Mouse (Mus musculus): ENCODE results near the gene Gpr3.

Gpr3 gene

DNA sequence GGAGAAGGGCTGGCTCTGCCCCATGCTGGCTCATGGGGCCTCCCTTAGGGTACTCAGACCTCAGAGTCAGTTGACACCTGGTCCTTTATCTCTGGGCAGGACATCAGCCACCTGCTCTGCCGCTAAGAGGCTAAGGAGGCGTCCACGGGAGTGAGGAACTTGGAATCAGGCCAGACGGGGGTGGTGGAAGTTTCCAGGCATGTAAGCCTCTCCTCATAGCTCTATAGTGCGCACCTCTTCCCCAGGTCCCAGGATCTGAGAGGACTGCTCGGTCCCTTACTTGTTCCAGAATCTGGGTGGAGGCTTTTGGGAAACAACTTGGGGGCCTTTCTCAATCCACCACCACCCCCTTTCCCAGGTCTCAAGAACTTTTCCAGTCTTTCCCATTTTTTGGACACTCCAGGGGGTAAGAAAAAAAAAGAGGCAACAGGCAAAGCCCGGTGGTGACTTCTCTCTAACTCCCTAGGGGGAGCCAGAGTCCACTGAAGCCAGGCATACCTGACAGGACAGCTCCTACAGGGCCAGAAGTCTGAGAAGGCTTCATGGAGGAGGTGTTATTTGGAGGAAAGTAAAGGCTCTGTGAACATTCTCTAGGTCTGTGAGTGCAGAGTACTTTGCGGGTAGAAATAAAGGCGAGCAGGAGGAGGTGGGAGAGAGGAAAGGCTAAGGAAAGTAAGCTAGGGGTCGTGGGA is 21.1 kb upstream of the Gpr3 start:
- no peak for DNase-seq (ENCODE audit: low spot score in 2 of 2)

DNA sequence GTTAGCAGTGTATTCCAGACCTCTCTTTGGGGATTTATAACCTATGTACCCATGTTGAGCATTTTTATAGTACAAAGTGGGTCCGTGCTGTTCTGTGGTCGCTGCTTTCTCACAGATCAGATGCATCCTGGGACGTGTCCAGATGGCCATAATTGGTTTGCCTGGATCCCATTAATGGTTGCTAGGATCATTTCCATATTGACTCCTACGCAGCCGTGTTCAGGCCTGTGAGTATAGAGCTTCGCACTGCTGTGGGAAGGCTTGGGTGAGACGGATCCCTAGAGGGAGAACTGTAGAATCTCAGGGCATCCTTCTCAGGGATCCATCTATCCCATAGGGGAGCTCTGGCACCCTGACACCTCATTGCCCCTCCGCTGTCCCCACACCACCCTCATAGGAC is 17.2 kb upstream of the Gpr3 start:
- DNase-seq (ENCODE audit: low spot score in 2 of 2) = no peak

DNA sequence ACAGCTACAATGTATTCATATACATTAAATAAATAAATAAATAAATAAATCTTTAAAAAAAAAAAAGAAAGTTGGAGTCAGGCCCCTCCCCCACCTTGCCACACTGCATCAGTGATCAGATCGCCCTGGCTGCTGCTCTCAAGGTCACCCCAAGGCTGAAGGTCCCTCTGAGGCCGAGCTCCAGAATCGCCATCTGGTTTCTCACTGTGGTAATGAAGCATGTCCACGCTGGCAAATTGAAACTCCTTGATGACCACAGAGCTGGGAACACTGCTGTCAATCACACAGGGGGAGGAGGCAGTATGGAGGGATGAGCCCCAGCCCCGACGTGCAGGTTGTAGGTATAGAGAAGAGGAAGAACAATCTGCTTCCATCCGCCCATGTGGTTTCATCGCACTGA is 15.3 kb upstream of the Gpr3 start:
- DNase-seq (ENCODE audit: low spot score in 2 of 2) = no peak

DNA sequence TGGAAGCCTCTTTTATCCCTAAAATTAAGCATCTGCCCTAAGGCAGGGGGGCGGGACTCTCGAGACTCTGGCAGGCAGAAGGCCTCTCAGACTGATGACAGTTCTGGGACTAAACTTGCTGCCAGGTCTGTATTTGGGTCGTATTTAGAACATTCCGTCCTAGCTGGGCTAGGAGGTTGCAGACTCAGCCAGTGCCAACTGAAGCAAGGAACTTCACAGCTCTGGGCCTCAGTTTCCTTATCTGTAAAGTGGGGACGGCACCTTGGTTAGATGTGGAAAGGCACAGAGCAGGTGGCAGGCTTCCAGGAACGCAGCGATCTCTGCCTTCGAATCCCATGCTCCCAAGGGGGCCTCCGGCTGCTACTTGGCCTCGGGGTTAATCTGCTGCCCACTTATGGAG is 13.7 kb upstream of the Gpr3 start:
- DNase-seq (ENCODE audit: low spot score in 2 of 2) = no peak

DNA sequence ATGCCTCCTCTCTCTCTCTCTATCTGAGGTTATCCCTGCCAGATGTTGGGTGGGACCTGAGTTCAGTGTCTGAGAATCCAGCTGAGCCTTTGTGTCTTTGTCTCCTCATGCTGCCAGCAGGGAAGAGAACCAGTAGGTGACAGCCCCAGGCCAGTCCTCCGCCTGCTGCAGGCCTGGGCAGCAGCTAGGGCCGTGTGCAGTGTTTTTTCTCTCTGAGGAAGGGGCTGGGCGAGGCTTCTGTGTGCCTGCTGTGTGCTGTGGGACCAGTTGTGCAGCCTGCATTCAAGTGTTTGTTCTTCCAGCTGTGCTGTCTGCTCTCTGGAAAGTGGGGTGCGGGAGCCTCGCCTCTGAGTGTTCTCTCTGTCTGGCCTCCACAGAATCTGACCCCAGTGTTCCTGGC is 11.5 kb upstream of the Gpr3 start:
- DNase-seq (ENCODE audit: low spot score in 2 of 2) = no peak

DNA sequence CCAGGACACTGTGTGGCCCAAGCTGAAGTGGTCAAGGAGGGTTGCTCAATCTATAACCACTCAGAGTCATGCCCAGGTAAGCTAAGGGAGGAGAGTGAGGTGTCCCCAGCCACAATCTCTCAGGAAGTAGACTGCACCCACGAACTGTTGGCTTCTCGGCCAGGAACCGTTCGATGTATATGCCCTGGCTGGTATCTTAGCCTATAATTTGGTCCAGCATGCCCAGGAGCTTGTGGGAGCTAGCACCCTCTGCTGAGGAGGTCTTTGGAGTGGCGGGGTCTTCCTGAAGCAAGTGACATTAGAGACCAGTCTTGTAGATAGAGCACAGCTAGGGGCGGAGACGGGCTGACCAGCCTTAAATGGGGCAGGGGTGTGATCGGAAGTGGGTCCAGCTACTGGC is 9.4 kb upstream of the Gpr3 start:
- DNase-seq (ENCODE audit: low spot score in 2 of 2) = no peak

DNA sequence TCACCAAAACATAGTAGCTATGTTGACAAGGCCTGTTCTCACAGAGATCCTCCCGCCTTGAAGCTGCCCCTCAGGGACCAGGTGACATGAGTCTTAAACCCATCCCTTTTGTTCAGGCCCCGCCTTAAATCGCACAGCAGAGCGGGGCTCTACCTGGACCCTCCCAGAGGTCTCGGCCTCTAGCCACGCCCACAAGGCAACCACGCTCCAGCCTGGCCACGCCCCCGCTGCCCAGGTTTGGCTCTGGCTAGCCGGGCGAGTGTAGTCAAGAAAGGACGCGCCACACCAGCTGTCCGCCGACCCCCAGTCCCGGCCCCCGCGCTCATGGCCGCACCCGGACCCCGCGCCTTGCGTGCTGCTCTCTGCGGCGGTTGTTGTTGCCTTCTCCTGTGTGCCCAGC is 8.3 kb upstream of the Gpr3 start:
- no peak for DNase-seq (ENCODE audit: low spot score in 2 of 2)

DNA sequence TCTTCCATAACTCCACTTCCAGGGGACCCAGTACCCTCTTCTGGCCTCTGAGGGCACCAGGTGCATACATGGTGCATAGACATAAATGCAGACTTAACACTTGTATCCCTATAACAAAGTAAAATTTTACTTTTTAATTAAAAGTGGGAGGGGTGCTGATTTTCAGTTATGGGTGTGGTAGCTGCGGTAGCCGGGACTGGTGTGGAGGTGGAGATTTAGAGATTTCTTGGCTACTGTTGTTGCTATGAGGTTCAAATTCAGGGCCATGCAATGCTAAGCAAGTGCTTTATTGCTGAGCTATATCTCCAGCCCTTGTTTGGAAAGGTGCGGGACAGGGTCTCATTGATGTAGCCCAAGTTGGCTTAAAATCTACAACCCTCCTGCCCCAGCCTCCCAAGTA is 6.4 kb upstream of the Gpr3 start:
- no peak for DNase-seq (ENCODE audit: low spot score in 2 of 2)

DNA sequence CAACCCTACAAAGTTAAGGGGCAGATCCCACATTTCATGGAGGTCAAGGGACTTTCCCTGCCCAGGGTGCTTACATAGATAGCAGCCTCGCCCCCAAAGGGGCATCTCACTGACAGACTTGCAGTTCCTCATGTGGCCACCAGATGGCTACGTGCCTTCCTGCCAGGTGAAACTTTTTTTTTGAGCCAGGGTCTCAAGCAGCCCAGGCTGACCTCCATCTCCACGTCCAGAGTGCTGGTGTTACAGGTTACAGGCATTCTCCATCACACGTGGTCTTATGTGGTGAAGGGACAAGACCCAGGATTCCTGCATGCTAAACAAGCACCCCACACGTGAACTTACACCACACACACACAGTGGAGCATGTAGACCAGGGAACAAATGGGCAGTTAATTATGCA is 5.3 kb upstream of the Gpr3 start:
- DNase-seq (ENCODE audit: low spot score in 2 of 2) = peak; percentile 39 to 63

DNA sequence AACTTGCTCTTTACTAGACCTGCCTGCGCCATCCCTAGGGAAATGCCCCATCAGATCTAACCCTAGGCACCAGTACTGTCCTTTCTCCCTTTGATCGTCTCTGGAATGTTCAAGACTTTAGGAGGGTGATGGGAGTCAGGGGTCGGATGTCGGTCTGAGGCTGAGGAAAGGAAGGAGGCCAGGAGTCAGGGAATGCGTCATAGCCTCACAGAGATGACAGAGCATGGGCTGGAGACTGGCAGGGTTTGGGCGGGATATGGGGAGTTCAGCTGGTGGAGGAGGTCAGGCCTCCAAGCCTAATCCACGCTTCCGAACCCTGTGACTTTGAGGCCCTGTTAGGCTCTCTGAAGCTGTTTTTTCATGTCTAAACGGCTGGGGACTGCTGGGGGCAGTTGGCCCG is 1.3 kb upstream of the Gpr3 start:
- DNase-seq (ENCODE audit: low spot score in 2 of 2) = no peak

DNA sequence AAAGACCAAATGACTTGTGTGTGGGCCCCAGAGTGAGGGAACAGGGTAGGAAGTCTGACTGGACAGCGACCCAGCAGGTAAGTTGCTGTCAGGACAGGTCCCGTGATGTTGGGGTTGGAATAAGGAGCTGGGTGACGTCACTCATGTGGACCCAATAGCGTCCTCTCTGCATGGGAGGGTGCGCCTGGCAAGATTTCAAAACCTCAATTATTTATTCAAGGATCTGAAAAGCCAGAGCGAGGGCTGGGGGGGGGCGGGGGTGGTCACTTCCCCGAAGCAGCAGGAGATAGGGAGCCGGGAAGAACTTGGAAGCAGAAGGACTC is 893 bp upstream of the Gpr3 start:
- DNase-seq (ENCODE audit: low spot score in 2 of 2) = no peak

DNA sequence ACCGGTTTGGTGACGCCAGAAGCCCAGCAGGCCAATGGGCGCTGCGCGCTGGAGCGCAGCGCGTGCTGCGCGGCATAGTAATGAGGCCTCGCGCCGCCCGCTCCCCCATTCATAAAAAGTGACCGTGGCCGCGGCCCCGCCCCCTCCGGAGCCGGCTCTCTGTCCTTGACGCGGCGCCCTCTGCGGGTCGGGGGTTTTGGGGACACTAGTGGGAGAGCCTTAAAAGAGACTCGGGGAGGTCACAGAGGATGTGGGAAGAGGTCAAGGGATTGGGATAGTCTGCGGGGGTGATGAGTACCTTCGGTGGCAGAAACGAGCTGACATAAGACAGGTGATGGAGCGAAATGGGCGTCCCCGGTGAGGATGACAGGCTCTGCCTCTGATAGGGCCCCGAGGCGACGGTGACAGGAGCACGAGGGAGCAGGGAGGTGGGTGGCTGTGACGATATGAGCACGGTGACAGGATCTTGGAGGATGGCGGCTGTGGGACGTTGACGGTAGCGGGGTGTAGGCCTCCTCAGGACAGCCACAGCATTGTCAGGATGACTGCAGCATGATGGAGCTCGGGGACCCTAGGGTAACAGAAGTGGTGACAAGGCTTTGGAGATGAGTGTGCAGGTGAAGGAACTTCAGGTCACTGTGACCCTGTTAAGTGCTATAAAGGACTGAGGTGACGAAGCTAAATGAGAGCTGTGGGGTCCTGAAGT is 379 bp upstream of the Gpr3 start:
- DNase-seq (ENCODE audit: low spot score in 2 of 2) = peak; percentile 52 to 70

DNA sequence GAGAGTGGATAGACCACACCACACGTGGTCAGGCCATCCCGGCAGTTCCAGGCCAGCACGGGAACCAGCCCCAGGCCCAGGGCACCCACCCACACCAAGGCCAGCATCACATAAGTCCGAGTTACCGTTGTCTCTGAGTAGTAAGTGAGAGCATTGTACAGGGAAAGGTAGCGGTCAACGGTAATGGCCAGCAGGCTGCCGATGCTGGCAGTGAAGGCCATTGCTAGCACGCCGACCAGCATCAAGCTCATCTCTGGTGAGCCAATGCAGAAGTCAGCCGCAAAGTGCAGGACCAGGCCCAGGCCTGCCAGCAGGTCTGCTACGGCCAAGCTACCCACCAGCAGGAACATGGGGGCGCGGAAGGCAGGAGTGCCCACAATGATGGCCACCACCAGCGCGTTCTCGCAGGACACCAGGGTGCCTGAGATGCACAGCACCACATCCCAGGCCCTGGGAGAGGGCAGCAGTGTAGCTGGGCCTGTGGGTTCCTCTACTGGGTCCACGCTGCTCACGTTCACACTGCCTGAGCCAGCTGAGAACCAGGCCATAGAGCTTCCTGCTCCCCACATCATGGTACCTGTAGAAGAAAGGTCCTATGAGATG is 1.4 kb downstream of the Gpr3 start:
- DNase-seq (ENCODE audit: low spot score in 2 of 2) = no peak

DNA sequence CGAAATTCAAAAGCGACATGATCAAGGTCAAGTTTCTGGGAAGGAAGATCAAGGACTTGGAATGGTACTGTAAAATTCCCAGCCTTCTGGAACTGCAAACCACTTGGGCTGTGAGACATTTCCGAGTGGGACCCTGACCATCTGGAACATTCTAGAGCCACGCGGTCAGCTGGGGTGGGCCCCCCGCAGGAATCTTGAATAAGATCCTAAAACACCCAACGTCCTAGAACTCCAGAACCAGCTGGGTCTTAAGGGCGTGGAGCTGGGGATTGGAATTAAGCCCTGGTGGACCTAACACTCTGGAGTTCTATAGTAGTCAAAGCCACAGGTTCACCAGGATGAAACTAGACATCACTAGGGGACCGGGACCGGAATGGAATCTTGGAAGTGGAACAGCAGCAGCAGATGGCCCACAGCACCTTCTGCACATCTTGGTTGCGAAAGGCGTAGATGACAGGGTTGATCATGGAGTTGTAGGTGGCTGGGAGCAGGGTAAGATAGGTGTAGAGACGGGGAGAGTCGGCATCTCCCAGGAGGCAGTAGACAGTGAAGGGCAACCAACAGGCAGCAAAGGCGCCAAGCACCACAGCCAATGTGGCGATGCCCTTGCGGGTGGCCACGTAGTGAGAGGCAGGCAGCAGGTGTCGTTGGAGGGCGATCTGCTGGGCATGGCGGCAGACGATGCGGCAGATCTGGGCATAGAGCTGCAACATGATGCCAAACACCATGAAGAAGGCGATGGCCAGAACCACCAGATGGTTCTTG is 2.1 kb downstream of the Gpr3 start:
- no peak for DNase-seq (ENCODE audit: low spot score in 2 of 2)

DNA sequence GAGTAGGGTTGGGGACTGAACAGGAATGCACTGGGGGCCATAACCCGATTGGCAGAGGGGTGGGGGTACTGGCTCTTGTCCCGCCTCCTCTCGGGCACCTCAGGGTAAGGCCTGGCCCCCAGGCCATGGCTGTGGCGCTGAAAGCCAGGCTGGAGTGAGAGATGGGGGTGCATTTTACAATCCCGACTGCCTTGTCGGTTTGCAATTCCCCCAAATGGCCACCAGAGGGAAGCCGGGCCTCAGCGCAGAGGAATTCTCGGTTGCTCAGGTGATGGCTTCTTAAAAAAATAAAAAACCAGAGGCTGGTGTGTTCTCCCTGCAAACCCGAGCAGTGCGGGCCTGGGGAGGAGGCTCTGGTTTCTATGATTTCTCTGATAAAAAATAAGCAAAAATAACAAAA is 3.0 kb downstream of the Gpr3 start:
- DNase-seq (ENCODE audit: low spot score in 2 of 2) = no peak

DNA sequence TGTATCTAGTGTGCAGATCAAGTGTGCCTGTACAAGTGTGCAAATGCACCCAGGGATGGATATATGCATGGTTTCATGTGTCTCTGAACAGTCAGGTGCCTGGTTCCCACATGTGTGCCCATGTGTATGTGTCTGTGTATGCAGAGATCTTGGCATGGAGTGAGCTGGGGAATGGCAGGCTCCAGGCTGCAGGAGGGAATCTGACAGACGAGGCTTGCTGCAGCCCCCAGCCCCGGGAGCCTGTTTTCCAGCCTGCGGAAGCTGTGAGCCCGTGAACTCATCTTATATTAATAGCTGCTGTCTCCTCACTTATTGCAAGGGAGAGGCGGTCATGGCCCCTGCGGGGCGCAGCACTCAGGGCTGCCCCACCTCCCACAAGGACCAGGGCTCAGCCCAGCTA is 8.0 kb downstream of the Gpr3 start:
- no peak for DNase-seq (ENCODE audit: low spot score in 2 of 2)

DNA sequence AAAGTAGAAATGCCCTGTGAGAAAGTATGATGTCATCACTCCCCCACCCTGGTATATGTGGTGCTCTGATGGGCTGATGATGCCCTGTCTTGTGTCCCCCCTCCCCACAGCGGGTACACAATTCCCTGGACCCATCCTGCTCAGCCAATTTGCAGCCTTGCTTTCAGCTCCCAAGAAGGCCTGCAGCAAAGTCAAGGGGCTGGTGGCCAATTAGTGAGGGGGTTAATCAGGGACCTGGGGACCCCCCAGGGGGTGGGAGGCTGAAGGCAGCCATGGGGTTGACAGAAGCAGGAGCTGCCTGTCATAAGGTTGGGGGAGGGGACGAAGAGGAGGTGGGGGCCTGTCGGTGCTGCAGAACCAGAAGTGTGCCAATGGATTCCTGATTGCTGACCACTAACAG is 8.7 kb downstream of the Gpr3 start:
- DNase-seq (ENCODE audit: low spot score in 2 of 2) = no peak

DNA sequence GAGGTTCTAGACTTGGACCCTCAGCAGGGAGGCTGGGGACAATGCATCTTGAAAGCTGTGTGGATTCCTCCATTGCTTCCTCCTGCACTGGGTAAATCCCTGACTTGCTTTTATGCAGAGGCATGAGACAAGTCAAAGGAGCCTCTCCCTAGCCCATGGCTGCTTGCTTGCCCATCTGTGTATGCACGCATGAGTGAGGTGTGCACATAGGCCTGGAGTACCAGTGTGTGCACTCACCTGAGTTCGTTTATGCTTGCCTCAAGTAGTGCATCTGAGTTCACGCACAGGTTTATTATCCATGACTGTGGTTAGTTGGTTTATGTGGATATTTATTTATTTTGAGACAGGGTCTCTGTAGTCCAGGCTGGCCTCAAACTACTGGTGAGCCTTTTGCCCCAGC is 10.1 kb downstream of the Gpr3 start:
- DNase-seq (ENCODE audit: low spot score in 2 of 2) = no peak

DNA sequence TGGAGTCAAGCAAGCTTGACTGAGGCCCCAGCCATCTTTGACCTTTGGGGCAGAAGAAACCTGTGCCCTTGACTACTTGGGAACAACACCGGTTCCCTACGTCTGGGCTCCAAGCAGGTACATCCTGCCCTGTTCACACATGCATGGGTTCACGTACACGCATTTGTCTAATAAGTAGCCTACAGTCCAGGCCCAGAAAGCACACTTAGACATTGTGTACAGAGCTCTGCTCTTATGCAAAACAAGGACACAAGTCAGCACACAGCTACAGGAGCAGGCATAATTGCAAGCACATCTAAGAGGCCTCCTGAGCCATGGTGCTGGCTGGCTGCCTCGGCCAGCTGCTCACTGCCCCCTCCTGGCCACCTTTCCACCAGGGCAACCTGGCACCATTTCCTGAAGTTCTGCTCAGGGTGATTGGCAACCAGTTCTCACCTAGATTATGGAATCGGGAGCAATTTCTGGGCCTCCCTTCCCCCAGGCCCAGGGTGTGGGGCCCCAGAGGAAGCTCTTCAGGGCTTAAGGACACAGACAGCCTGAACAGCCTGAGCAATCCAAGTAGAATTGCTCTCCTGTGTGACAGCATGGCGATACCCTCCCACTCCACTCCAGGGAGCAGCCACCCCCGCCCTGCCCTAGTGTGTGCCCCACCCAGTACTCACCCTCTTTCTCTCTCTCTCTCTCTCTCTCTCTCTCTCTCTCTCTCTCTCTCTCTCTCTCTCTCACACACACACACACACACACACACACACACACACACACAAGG is 11.1 kb downstream of the Gpr3 start:
- DNase-seq (ENCODE audit: low spot score in 2 of 2) = peak; percentile 45 to 69

DNA sequence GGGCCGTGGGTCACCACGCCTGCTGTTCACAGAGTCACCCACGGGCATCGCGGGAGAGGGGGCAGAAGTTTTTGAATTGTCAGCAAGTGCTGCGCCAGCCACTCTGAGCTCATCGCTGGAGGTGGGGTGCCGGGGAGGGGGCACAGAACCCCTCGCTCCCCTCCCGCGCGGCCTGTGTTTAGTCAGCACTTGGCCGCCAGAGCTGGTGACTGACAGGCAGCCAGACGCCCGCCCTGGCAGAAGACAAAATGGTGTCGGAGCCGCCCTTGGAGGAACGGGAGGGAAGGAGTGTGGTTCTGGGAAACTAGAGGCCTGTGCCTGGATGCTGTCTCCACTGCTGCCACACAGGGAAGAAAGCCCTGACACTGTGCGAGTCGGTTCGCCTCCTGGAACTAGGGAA is 12.0 kb downstream of the Gpr3 start:
- DNase-seq (ENCODE audit: low spot score in 2 of 2) = no peak

DNA sequence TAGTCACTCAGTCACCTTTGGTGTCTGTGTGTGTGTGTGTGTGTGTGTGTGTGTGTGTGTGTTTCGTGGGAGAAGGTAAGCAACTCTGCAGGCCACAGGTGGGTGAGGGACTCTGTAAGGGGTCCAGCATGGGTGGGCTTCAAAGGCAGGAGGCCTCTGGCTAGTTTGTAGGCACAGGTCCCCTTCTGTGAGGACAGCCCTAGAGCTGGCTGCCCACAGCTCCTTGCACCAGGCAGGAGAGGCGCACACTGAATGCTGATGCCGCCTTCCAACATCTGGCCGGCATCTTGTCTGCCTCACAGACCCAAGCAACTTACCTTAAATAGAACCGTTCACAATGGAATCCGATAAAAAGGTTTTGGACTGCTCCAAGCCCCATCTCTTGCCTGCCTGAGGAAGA is 12.6 kb downstream of the Gpr3 start:
- DNase-seq (ENCODE audit: low spot score in 2 of 2) = no peak

Measured in spleen, postnatal 14 days (tissue).